Mouse (Mus musculus): ENCODE measurements around the gene Lrrc8a. TPM values are rescaled to one million over a fixed set of nuclear protein-coding genes. Genes with fewer than 3 reads are reported as not detected.

Gene Lrrc8a
- polyA plus RNA-seq, 1 experiment from 2014 or later, result 37.5 TPM

DNA sequence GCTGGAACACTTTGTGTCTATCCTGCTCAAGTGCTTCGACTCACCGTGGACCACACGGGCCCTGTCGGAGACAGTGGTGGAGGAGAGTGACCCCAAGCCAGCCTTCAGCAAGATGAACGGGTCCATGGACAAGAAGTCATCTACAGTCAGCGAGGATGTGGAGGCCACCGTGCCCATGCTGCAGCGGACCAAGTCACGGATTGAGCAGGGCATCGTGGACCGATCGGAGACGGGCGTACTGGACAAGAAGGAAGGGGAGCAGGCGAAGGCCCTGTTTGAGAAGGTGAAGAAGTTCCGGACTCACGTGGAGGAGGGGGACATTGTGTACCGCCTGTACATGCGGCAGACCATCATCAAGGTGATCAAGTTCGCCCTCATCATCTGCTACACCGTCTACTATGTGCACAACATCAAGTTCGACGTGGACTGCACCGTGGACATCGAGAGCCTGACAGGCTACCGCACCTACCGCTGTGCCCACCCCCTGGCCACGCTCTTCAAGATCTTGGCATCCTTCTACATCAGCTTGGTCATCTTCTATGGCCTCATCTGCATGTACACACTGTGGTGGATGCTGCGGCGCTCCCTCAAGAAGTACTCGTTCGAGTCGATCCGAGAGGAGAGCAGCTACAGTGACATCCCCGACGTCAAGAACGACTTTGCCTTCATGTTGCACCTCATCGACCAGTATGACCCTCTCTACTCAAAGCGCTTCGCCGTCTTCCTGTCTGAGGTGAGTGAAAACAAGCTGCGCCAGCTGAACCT is 18.3 kb downstream of the Lrrc8a start:
- Histone ChIP-seq H3K27me3 (no peaks in the 10 kb centered on the region), H3K27ac (no peak overlapping the region), H3K4me2 (no peak overlapping the region), H3K4me3 (replicated peaks) (no peak overlapping the region), H3K9ac (replicated peaks) (no peak overlapping the region), H3K36me3 (peaks cover 100% of the 10 kb centered on the region), H3K9me3 (no peaks in the 10 kb centered on the region), H3K4me1 (replicated peaks) (peaks cover 9% of the 10 kb centered on the region)
- no peak for ATAC-seq (ENCODE audit: insufficient number of reproducible peaks, insufficient read depth, low FRiP score, low TSS enrichment, low read depth)
- 96% methylated on average over 42 of the region's 42 CpGs for WGBS

GRCm38 (mm10) chr2:30256616-30257350 is 19.3 kb downstream of the Lrrc8a start:
- no peak for ATAC-seq (ENCODE audit: insufficient number of reproducible peaks, insufficient read depth, low FRiP score, low TSS enrichment, low read depth)
- H3K4me2 ChIP-seq, result no peak overlapping the region
- H3K9ac ChIP-seq (replicated peaks), result no peak overlapping the region
- H3K36me3 ChIP-seq, result peaks cover 100% of the 10 kb centered on the region
- peaks cover 4% of the 10 kb centered on the region for H3K4me1 ChIP-seq (replicated peaks)
- WGBS, result 97% methylated on average over 30 of the region's 30 CpGs
- no peak overlapping the region for H3K27ac ChIP-seq
- H3K4me3 ChIP-seq (replicated peaks), result no peak overlapping the region
- H3K27me3 ChIP-seq, result no peaks in the 10 kb centered on the region
- H3K9me3 ChIP-seq, result no peaks in the 10 kb centered on the region

DNA sequence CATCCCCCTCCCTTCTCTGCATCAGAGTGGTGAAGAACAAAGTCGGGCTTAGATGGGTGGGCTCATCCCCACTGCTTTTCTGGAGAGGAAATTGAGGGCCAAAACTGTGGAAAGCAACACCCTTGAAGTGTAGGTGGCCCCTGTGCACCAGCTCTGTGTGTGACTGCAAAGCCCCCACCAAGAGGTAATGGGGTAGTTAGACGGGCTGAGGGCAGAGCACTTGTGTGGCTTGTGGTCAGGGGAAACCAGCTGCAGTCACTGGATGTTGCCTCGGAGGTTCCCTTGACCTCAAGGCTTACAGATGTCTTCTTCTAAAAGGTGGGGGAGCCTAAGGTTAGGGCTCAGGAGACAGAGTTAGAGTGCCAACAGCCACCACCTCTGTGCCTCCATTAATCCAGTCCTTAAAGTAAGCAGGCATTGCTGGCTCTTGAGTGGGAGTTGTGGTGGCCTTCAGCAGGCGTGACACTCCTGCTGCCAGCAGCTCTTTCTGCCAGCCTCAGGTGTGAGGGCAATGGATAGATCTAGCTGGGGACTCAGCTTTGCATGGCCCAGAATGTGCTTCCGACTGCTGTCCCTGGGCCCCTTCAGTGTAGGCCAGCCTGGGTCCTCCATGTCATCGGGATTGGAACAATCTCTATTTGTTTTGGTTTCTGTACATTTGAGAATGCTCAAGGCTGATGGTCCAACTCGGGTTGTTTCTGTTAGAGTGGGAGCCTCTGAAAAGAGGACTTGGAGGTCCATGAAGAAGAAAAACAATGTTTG is 20.4 kb downstream of the Lrrc8a start:
- WGBS, result 89% methylated on average over 7 of the region's 7 CpGs
- no peaks in the 10 kb centered on the region for H3K4me1 ChIP-seq (replicated peaks)
- no peak overlapping the region for H3K9ac ChIP-seq (replicated peaks)
- H3K27ac ChIP-seq, result no peak overlapping the region
- no peak overlapping the region for H3K4me2 ChIP-seq
- H3K4me3 ChIP-seq (replicated peaks), result no peak overlapping the region
- peaks cover 99% of the 10 kb centered on the region for H3K36me3 ChIP-seq
- ATAC-seq (ENCODE audit: insufficient number of reproducible peaks, insufficient read depth, low FRiP score, low TSS enrichment, low read depth), result no peak
- H3K9me3 ChIP-seq, result no peaks in the 10 kb centered on the region
- no peaks in the 10 kb centered on the region for H3K27me3 ChIP-seq

DNA sequence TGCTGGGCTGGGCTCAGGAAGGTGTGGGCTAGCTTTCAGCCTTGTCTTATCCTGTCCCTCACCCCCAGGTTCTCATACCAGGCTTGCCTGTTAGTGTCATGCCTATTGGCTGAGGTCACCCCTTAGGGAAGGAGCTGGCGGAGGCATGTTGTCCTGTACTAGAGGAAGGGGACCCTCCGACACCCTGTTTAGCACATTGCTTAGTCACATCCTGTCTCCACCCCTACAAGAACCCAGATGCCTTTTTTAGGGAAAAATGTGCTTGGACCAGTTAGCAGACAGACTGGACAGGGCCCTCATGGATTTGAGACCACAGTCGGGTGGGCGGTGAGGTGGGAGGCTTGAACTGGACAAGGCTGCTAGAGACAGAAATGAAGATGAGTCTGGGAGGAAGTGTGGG is 21.1 kb downstream of the Lrrc8a start:
- no peak overlapping the region for H3K4me2 ChIP-seq
- no peaks in the 10 kb centered on the region for H3K4me1 ChIP-seq (replicated peaks)
- H3K36me3 ChIP-seq, result peaks cover 99% of the 10 kb centered on the region
- no peaks in the 10 kb centered on the region for H3K27me3 ChIP-seq
- WGBS, result 87% methylated on average over 4 of the region's 4 CpGs
- no peak overlapping the region for H3K9ac ChIP-seq (replicated peaks)
- no peak overlapping the region for H3K4me3 ChIP-seq (replicated peaks)
- H3K27ac ChIP-seq, result no peak overlapping the region
- ATAC-seq (ENCODE audit: insufficient number of reproducible peaks, insufficient read depth, low FRiP score, low TSS enrichment, low read depth), result no peak
- no peaks in the 10 kb centered on the region for H3K9me3 ChIP-seq

GRCm38 (mm10) chr2:30259131-30260064 is 21.9 kb downstream of the Lrrc8a start:
- ATAC-seq (ENCODE audit: insufficient number of reproducible peaks, insufficient read depth, low FRiP score, low TSS enrichment, low read depth), result no peak
- Histone ChIP-seq H3K27me3 (no peaks in the 10 kb centered on the region), H3K36me3 (peaks cover 99% of the 10 kb centered on the region), H3K27ac (no peak overlapping the region), H3K9me3 (no peaks in the 10 kb centered on the region), H3K4me1 (replicated peaks) (peaks cover 6% of the 10 kb centered on the region; the same call in 1 of the 2 replicates), H3K4me3 (replicated peaks) (no peak overlapping the region), H3K4me2 (no peak overlapping the region), H3K9ac (replicated peaks) (no peak overlapping the region)
- 90% methylated on average over 15 of the region's 15 CpGs for WGBS

GRCm38 (mm10) chr2:30261064-30261736 is 23.7 kb downstream of the Lrrc8a start:
- Histone ChIP-seq H3K9me3 (no peaks in the 10 kb centered on the region), H3K27me3 (no peaks in the 10 kb centered on the region), H3K4me3 (replicated peaks) (no peak overlapping the region), H3K27ac (no peak overlapping the region), H3K4me2 (no peak overlapping the region), H3K9ac (replicated peaks) (no peak overlapping the region), H3K4me1 (replicated peaks) (peaks cover 24% of the 10 kb centered on the region), H3K36me3 (peaks cover 88% of the 10 kb centered on the region)
- ATAC-seq (ENCODE audit: insufficient number of reproducible peaks, insufficient read depth, low FRiP score, low TSS enrichment, low read depth), result no peak
- 83% methylated on average over 4 of the region's 4 CpGs for WGBS

DNA sequence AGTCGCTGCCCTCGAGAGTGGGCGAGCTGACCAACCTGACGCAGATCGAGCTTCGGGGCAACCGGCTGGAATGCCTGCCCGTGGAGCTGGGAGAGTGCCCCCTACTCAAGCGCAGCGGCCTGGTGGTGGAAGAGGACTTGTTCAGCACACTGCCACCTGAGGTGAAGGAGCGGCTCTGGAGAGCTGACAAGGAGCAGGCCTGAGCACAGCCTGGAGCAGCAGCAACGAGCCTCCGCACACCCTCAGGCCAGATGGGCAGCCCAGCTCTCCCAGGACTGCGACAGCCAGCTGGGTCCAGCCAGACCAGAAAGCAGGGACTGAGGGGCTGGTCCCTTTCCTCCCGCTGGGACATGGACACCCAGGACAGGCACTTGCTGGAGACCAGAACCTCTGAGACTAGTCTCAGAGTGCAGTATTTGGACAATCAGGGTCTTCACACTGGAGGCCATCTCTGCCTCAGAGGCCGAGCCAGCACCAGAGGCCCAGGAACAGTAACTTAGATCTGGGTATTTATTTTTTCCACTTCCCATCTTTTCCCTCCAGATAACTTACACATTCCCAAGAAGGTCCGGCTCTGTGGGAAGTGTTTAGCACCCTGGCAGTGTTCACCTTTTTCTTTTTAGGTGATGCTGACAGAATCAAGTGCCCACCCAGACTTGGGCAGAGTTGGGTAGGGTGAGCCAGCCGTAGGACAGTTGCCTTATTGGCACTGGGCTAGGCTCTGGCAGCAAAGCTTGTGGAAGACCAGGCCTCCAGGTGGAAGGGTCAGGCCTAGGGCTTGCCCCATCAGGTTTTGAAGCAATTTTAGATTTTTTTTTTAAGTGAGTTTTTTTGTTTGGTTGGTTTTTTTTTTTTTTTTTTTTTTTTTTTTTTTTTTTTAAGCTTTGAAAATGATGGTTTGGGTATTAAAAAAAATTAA is 24.7 kb downstream of the Lrrc8a start:
- H3K4me1 ChIP-seq (replicated peaks), result peaks cover 33% of the 10 kb centered on the region
- H3K36me3 ChIP-seq, result peaks cover 78% of the 10 kb centered on the region
- no peak overlapping the region for H3K4me2 ChIP-seq
- no peaks in the 10 kb centered on the region for H3K9me3 ChIP-seq
- ATAC-seq (ENCODE audit: insufficient number of reproducible peaks, insufficient read depth, low FRiP score, low TSS enrichment, low read depth), result no peak
- no peaks in the 10 kb centered on the region for H3K27me3 ChIP-seq
- no peak overlapping the region for H3K4me3 ChIP-seq (replicated peaks)
- 92% methylated on average over 18 of the region's 18 CpGs for WGBS
- no peak overlapping the region for H3K9ac ChIP-seq (replicated peaks)
- H3K27ac ChIP-seq, result no peak overlapping the region

DNA sequence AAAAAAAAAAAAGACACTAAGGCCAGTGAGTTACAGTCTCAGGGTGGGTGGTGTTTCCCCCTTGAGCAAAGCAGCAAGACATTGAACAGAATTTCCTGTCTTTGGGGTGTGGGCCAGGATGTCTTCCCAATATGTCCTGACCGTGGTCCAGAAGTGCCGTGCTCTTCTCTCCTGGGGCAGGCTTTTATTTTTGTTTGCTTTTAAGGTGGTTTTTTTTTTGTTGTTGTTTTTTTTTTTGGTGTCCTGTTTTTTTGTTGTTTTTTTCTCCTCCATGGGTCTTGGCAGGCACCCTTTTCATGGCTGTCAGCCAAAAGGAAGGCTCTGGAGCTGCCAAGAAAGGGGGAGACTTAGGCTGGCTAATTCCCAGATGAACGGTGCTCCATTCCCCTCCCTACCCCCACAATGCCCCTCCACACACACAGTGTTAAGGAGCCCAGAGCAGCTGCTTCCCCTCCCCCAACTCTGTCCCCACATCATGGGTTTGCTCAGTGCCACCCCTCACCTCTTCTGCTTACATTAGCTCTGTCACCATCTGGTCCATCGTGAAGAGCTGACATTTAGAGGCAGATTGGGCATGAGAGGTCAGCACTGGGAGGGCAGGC is 25.4 kb downstream of the Lrrc8a start:
- Histone ChIP-seq H3K4me2 (no peak overlapping the region), H3K27me3 (no peaks in the 10 kb centered on the region), H3K27ac (no peak overlapping the region), H3K4me3 (replicated peaks) (no peak overlapping the region), H3K36me3 (peaks cover 71% of the 10 kb centered on the region), H3K4me1 (replicated peaks) (peaks cover 33% of the 10 kb centered on the region), H3K9me3 (no peaks in the 10 kb centered on the region), H3K9ac (replicated peaks) (no peak overlapping the region)
- WGBS, result 82% methylated on average over 4 of the region's 4 CpGs
- ATAC-seq (ENCODE audit: insufficient number of reproducible peaks, insufficient read depth, low FRiP score, low TSS enrichment, low read depth), result no peak

DNA sequence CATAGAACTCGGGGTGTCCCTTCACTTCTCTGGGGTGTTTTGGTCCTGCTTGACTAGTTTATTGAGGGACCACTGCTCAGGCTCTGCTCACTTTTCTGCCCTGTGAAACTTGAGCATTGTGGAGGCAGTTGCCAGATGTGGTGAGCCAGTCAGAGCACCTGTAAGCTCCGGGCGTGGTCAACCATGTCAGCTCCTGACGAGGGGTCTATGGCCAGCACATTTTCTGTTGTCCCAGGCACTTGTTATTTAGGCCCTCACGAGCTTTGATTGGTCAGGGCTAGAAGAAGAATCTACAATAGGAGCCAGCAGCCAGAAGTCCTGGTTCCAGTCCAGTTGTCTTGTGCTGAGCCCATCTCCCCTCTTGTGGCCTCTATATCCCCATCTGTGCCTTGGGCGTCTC is 26.3 kb downstream of the Lrrc8a start:
- 87% methylated on average over 6 of the region's 6 CpGs for WGBS
- H3K4me2 ChIP-seq, result no peak overlapping the region
- peaks cover 62% of the 10 kb centered on the region for H3K36me3 ChIP-seq
- peaks cover 33% of the 10 kb centered on the region for H3K4me1 ChIP-seq (replicated peaks)
- H3K9ac ChIP-seq (replicated peaks), result no peak overlapping the region
- H3K27me3 ChIP-seq, result no peaks in the 10 kb centered on the region
- H3K9me3 ChIP-seq, result no peaks in the 10 kb centered on the region
- 0 out of 2 replicates have a peak overlapping the region, but pooled peaks have one; percentile 84 for H3K27ac ChIP-seq
- no peak overlapping the region for H3K4me3 ChIP-seq (replicated peaks)
- ATAC-seq (ENCODE audit: insufficient number of reproducible peaks, insufficient read depth, low FRiP score, low TSS enrichment, low read depth), result no peak

Data from limb, embryonic 12.5 days (tissue).